Mouse (Mus musculus) bone marrow, adult 2 months (tissue): Measurements from ENCODE around the gene Eva1b.

Experiments
- CTCF ChIP-seq: fragments of 200-500 bp; IDR thresholded peaks from 2 replicates; pipeline ENCODE4 v1.5.1; 2011; ENCODE audit warnings: low read length, control low read depth; ENCODE audit not compliant: control insufficient read depth, insufficient read depth
- POLR2A ChIP-seq: fragments of 200-500 bp; IDR thresholded peaks from 2 replicates; pipeline ENCODE4 v1.6.1; 2011; ENCODE audit warnings: low read depth, mild to moderate bottlenecking, control low read depth, low read length, borderline replicate concordance; ENCODE audit not compliant: control insufficient read depth

DNA sequence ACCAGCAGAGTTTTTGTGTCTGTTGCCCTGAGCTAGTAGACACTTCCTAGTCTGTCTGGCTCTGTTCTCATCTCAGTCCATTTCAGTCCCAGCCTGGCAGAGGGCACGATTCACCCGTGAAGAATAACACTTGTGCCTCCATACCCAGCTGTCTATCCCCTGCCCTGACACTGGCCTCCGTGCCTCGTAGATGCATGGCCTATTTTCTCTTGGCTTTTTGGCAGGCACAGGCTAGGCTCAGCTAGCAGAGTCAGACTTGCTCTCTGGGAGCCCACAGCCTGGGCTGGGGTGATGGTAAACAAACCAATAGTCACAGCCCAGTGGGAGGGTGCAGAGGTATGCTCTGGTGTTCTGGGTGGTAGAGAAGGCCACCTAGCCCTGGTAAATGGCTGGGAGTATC, 34.3 kb upstream of the Eva1b start:
- no peak for TF ChIP-seq POLR2A
- no peak for TF ChIP-seq CTCF
